8 mouse cellular contexts compared by ENCODE assay signal in the genomic region with DNA sequence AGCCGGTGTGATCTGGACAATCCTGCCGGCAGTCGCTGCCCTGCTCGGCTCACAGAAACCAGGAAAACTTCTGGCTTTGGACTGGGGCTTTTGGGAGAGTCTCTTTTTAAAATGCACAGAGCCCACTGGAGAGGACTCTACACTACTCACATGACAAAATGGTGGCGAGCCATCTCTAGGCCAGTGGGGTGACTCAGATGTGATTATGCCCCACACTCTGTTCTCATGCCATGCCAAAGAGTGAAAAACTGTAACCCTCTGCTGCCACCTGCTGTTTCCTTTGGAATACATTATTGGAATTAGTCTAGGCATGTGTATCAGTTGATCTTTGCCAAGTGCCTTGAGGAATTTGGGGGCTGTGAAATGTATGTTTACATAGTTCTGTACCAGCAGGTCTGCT. TPM values are rescaled to one million over a fixed set of nuclear protein-coding genes. Genes with fewer than 3 reads are reported as not detected.
DNase-seq lines count a peak whose midpoint lies in the region; ATAC-seq and TF ChIP-seq lines count a peak whose summit lies in the region.
"Had no signal": no experiment of that assay in that cellular context is flagged by ENCODE, and none has a peak within 500 bp of the region (broad histone marks: within the 10 kb centered on the region; RNA-seq: fewer than 3 reads in every experiment).

No protein-coding gene starts in this region.

- TF ChIP-seq CTCF in C2C12 (IDR thresholded peaks at IDR 0.05; ENCODE audit: control insufficient read depth, insufficient read depth, insufficient read length): peak; percentile 23
- peak; percentile 85 for TF ChIP-seq CTCF in lung, postnatal 0 days (IDR thresholded peaks at IDR 0.05)

- H3K36me3 ChIP-seq in C2C12 (ENCODE audit: control insufficient read depth, insufficient read depth) (no peaks in the 10 kb centered on the region), ES-E14 (ENCODE audit: control insufficient read depth, insufficient read depth, low read length, poor library complexity, severe bottlenecking) (no peaks in the 10 kb centered on the region)
- H3K36me3 ChIP-seq in forebrain, embryonic 15.5 days: no peaks in the 10 kb centered on the region
- no peaks in the 10 kb centered on the region for H3K36me3 ChIP-seq in kidney, embryonic 14.5 days (ENCODE audit: control insufficient read depth, insufficient read depth, low read length)
- no peaks in the 10 kb centered on the region for H3K36me3 ChIP-seq in lung, postnatal 0 days (ENCODE audit: insufficient read depth, low read length)
- H3K36me3 ChIP-seq: heart, embryonic 15.5 days had no signal

- DNase-seq in ES-E14 (ENCODE audit: low read depth, low spot score): peak; percentile 67
- DNase-seq in cerebellum, adult 18-20 months: peak; percentile 70 to 78
- peak; percentile 82 for DNase-seq in lung, postnatal 0 days (ENCODE audit: low spot score)
- DNase-seq in right cerebral cortex, adult 18-20 months: peak; percentile 65

- H3ac ChIP-seq in C2C12 (ENCODE audit: control insufficient read depth, insufficient read length, low read depth): no peak overlapping the region

- H3K79me3 ChIP-seq in C2C12 (ENCODE audit: low read depth): no peaks in the 10 kb centered on the region

- no peak for TF ChIP-seq EP300 in lung, postnatal 0 days (IDR thresholded peaks at IDR 0.05)

- ATAC-seq in forebrain, embryonic 15.5 days (replicated peaks): peak; percentile 58
- peak; percentile 47 for ATAC-seq in kidney, embryonic 14.5 days (ENCODE audit: low FRiP score, low TSS enrichment)
- peak; percentile 45 for ATAC-seq in lung, postnatal 0 days

- H3K4me1 ChIP-seq in ES-E14 (ENCODE audit: control insufficient read depth in 2 of 2, insufficient read depth in 2 of 2, low read length in 2 of 2, poor library complexity in 1 of 2): peaks cover 0 to 2% of the 10 kb centered on the region in 2 experiments; a peak in 2 of 4 replicates
- no peaks in the 10 kb centered on the region for H3K4me1 ChIP-seq in forebrain, embryonic 15.5 days
- H3K4me1 ChIP-seq in kidney, embryonic 14.5 days (ENCODE audit: control insufficient read depth, insufficient read depth, low read length): no peaks in the 10 kb centered on the region
- peaks cover 8% of the 10 kb centered on the region for H3K4me1 ChIP-seq in lung, postnatal 0 days (ENCODE audit: insufficient read depth, low read depth, low read length)

- H3K9ac ChIP-seq in ES-E14 (ENCODE audit: insufficient read depth, low read depth, low read length, poor library complexity, severe bottlenecking): no peak overlapping the region
- H3K9ac ChIP-seq in forebrain, embryonic 15.5 days (replicated peaks): no peak overlapping the region
- H3K9ac ChIP-seq in kidney, embryonic 14.5 days (ENCODE audit: low read depth, low read length): no peak overlapping the region
- H3K9ac ChIP-seq in lung, postnatal 0 days (replicated peaks; ENCODE audit: low read depth): no peak overlapping the region
- H3K9ac ChIP-seq: heart, embryonic 15.5 days had no signal

- no peaks in the 10 kb centered on the region for H3K79me2 ChIP-seq in C2C12 (ENCODE audit: control insufficient read depth, insufficient read depth)

- no peak overlapping the region for H3K4me3 ChIP-seq in C2C12 (ENCODE audit: insufficient read depth, poor library complexity, severe bottlenecking)
- H3K4me3 ChIP-seq in ES-E14 (ENCODE audit: insufficient read depth in 1 of 2, low read depth in 1 of 2, low read length in 2 of 2, poor library complexity in 1 of 2, severe bottlenecking in 1 of 2): no peak overlapping the region
- H3K4me3 ChIP-seq in forebrain, embryonic 15.5 days: no peak overlapping the region
- H3K4me3 ChIP-seq in kidney, embryonic 14.5 days (ENCODE audit: low read length): no peak overlapping the region
- H3K4me3 ChIP-seq in lung, postnatal 0 days (ENCODE audit: low read depth, low read length): no peak overlapping the region
- H3K4me3 ChIP-seq: heart, embryonic 15.5 days had no signal

- 75% methylated on average over 5 of the region's 5 CpGs for WGBS in forebrain, embryonic 15.5 days
- 74% methylated on average over 5 of the region's 5 CpGs for WGBS in kidney, embryonic 14.5 days
- 71% methylated on average over 5 of the region's 5 CpGs for WGBS in lung, postnatal 0 days

- no peaks in the 10 kb centered on the region for H3K9me3 ChIP-seq in ES-E14 (ENCODE audit: control insufficient read depth, insufficient read depth, low read depth, low read length)
- H3K9me3 ChIP-seq in forebrain, embryonic 15.5 days: no peaks in the 10 kb centered on the region
- H3K9me3 ChIP-seq in kidney, embryonic 14.5 days (ENCODE audit: control insufficient read depth, low read length): peaks cover 6% of the 10 kb centered on the region
- H3K9me3 ChIP-seq in lung, postnatal 0 days (ENCODE audit: low read length): no peaks in the 10 kb centered on the region

- no peaks in the 10 kb centered on the region for H3K27me3 ChIP-seq in C2C12 (ENCODE audit: control insufficient read depth, insufficient read depth, insufficient read length)
- no peaks in the 10 kb centered on the region for H3K27me3 ChIP-seq in forebrain, embryonic 15.5 days
- H3K27me3 ChIP-seq in kidney, embryonic 14.5 days (ENCODE audit: control insufficient read depth, insufficient read depth, low read length): no peaks in the 10 kb centered on the region
- H3K27me3 ChIP-seq in lung, postnatal 0 days (replicated peaks; ENCODE audit: insufficient read depth, low read length): no peaks in the 10 kb centered on the region
- H3K27me3 ChIP-seq: heart, embryonic 15.5 days had no signal

- H3K27ac ChIP-seq in ES-E14 (ENCODE audit: insufficient read depth, low read depth, low read length, poor library complexity, severe bottlenecking): no peak overlapping the region
- H3K27ac ChIP-seq in forebrain, embryonic 15.5 days (replicated peaks): no peak overlapping the region
- H3K27ac ChIP-seq in kidney, embryonic 14.5 days (ENCODE audit: low read depth, low read length): no peak overlapping the region
- H3K27ac ChIP-seq in lung, postnatal 0 days (ENCODE audit: low read length): no peak overlapping the region
- H3K27ac ChIP-seq: heart, embryonic 15.5 days had no signal

- in situ Hi-C loops in ES-E14 (cut with MboI; ENCODE audit: low sequenced_read_pairs in 2 of 2, unreplicated experiment in 2 of 2): loop anchor here (25.0 kb wide), 2 partner anchors 258 to 483 kb away; no protein-coding TSS in a partner anchor

- no peak overlapping the region for H3K4me2 ChIP-seq in forebrain, embryonic 15.5 days (replicated peaks)
- H3K4me2 ChIP-seq in kidney, embryonic 14.5 days (replicated peaks; ENCODE audit: low read depth, low read length): no peak overlapping the region
- H3K4me2 ChIP-seq in lung, postnatal 0 days (replicated peaks; ENCODE audit: low read depth, low read length): no peak overlapping the region
- H3K4me2 ChIP-seq: heart, embryonic 15.5 days had no signal

TF ChIP-seq in C2C12, 6 proteins besides CTCF, POLR2A, EP300 and RAD21:
- TF ChIP-seq MYOG (IDR thresholded peaks at IDR 0.05; ENCODE audit: control insufficient read depth, extremely low read depth, insufficient read length) (no peak), MYOD1 (IDR thresholded peaks at IDR 0.05; ENCODE audit: control insufficient read depth, insufficient read length, low read depth) (no peak), MAX (IDR thresholded peaks at IDR 0.05) (no peak), USF1 (IDR thresholded peaks at IDR 0.05; ENCODE audit: low read depth) (no peak), CEBPB (IDR thresholded peaks at IDR 0.05; ENCODE audit: low read depth) (no peak), FOSL1 (IDR thresholded peaks at IDR 0.05; ENCODE audit: insufficient read depth, low read length, poor library complexity, severe bottlenecking) (no peak)

TF ChIP-seq in ES-E14, 5 proteins besides CTCF, POLR2A, EP300 and RAD21:
- peak; percentile 23; the same call in 1 of the 2 replicates for TF ChIP-seq ZC3H11A (IDR thresholded peaks at IDR 0.05; ENCODE audit: borderline replicate concordance, low read depth, low read length)
- TF ChIP-seq ZNF384 (IDR thresholded peaks at IDR 0.05; ENCODE audit: low read depth, low read length): no peak
TF ChIP-seq in ES-E14: peak in this region for 1.

RNA-seq across cellular contexts. Expression of a gene that starts 17.9 kb away (rescaled TPM):
- 0.09 TPM for polyA plus RNA-seq in C2C12 (2012; fragmentation: generic; extraction: Trizol)
- 4.0 and 6.2 TPM in 2 replicates for total RNA-seq in ES-E14 (2012; rRNA removed)
- 3.7 and 5.3 TPM in 2 replicates for polyA plus RNA-seq in forebrain, embryonic 15.5 days (2015; fragmentation: Nextera tagmentation; extraction: Ambion mirVana)
- 4.2 and 5.0 TPM in 2 replicates for polyA plus RNA-seq in kidney, embryonic 14.5 days (2014; fragmentation: Nextera tagmentation; extraction: Ambion mirVana)
- 4.8 and 7.8 TPM in 2 replicates for polyA plus RNA-seq in lung, postnatal 0 days (2015; fragmentation: Nextera tagmentation; extraction: Ambion mirVana)

RNA-seq across cellular contexts. Expression of a gene that starts 30.6 kb away (rescaled TPM):
- 7.5 TPM for polyA plus RNA-seq in C2C12 (2012; fragmentation: generic; extraction: Trizol)
- total RNA-seq in ES-E14 (2012; rRNA removed): 17.4 and 21.6 TPM in 2 replicates
- polyA plus RNA-seq in forebrain, embryonic 15.5 days (2015; fragmentation: Nextera tagmentation; extraction: Ambion mirVana): 66.4 and 68.8 TPM in 2 replicates
- polyA plus RNA-seq in kidney, embryonic 14.5 days (2014; fragmentation: Nextera tagmentation; extraction: Ambion mirVana): 29.6 and 44.6 TPM in 2 replicates
- 23.3 and 25.7 TPM in 2 replicates for polyA plus RNA-seq in lung, postnatal 0 days (2015; fragmentation: Nextera tagmentation; extraction: Ambion mirVana)
